Mouse (Mus musculus) kidney, embryonic 16.5 days (tissue): ENCODE measurements around the gene Camk2g. TPM values are rescaled to one million over a fixed set of nuclear protein-coding genes. Genes with fewer than 3 reads are reported as not detected.

ENCODE experiments used
- ATAC-seq: fragments of 200-750 bp; cut with Nextera tagmentation; 2 replicates; pipeline ENCODE4 v1.8.0; 2017; ENCODE audit warnings: moderate TSS enrichment; ENCODE audit not compliant: low FRiP score, low TSS enrichment
- H3K27ac ChIP-seq: fragments of 300-500 bp; sonication (generic); 2 replicates; pipeline ENCODE4 v1.5.1; 2014; ENCODE audit warnings: low read length
- H3K27me3 ChIP-seq: fragments of 300-500 bp; sonication (generic); 2 replicates; pipeline ENCODE4 v1.6.1; 2014; ENCODE audit warnings: low read length, control low read depth, mixed read lengths; ENCODE audit not compliant: insufficient read depth
- H3K36me3 ChIP-seq: fragments of 300-500 bp; sonication (generic); 2 replicates; pipeline ENCODE4 v1.6.1; 2014; ENCODE audit warnings: low read length, control low read depth, mixed read lengths; ENCODE audit not compliant: insufficient read depth
- H3K4me1 ChIP-seq: fragments of 300-500 bp; sonication (generic); 2 replicates; pipeline ENCODE4 v1.6.1; 2014; ENCODE audit warnings: low read length, control low read depth, mixed read lengths; ENCODE audit not compliant: insufficient read depth
- H3K4me2 ChIP-seq: fragments of 300-500 bp; sonication (generic); replicated peaks from 2 replicates; pipeline ENCODE4 v1.6.1; 2014; ENCODE audit warnings: low read depth, low read length
- H3K4me3 ChIP-seq: fragments of 300-500 bp; sonication (generic); 2 replicates; pipeline ENCODE4 v1.5.1; 2014; ENCODE audit warnings: mild to moderate bottlenecking, low read length
- H3K9ac ChIP-seq: fragments of 300-500 bp; sonication (generic); replicated peaks from 2 replicates; pipeline ENCODE4 v1.6.1; 2014; ENCODE audit warnings: low read length
- H3K9me3 ChIP-seq: fragments of 300-500 bp; sonication (generic); 2 replicates; pipeline ENCODE4 v1.6.1; 2016; ENCODE audit warnings: low read length, control low read depth
- WGBS: fragments of 180-500 bp; shearing (Covaris S2); extraction: QIAGEN DNeasy Blood & Tissue Kit; methylation state at CpG from one replicate; pipeline ENCODE4 v1.1.7; 2014; 5-methylcytosine and 5-hydroxymethylcytosine counted together
- polyA plus RNA-seq: library from polyadenylated mRNA; unstranded; fragments of >200 nt; fragmentation: Nextera tagmentation; extraction: Ambion mirVana; gene quantifications from 2 replicates; pipeline ENCODE4 v1.2.1, GENCODE M21; 2015

Camk2g gene
- polyA plus RNA-seq, 1 experiment from 2014 or later: 46.0 TPM

DNA sequence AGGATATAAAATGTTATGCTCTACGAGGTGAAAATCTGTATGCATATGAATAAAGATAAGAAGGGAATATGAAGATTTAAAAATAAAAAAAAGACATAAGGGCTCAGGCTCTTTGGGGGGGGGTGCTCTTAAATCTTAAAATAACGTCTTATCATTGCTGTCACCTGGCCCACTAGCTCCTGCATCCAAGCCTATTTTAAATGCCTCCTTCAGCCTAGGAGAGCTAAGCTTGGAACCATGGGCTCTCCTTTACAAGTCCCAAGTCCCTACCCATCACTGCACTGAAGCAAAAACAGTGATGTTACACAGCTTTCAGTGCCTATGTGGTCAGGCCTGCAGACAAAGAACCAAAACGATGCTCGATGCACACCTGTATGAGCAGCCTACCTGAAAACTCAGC is 4.3 kb downstream of the Camk2g start:
- H3K4me2 ChIP-seq: no peak overlapping the region
- no peak overlapping the region for H3K27ac ChIP-seq
- H3K9me3 ChIP-seq: no peaks in the 10 kb centered on the region
- ATAC-seq: no peak
- no peak overlapping the region for H3K9ac ChIP-seq
- H3K4me3 ChIP-seq: no peak overlapping the region
- H3K36me3 ChIP-seq: peaks cover 35% of the 10 kb centered on the region
- peaks cover 41% of the 10 kb centered on the region for H3K4me1 ChIP-seq
- H3K27me3 ChIP-seq: no peaks in the 10 kb centered on the region
- 91% methylated on average over 4 of the region's 4 CpGs for WGBS

- Histone ChIP-seq H3K4me1 (peaks cover 43% of the 10 kb centered on the region), H3K4me3 (no peak overlapping the region), H3K9ac (no peak overlapping the region), H3K27me3 (no peaks in the 10 kb centered on the region), H3K36me3 (peaks cover 49% of the 10 kb centered on the region), H3K27ac (no peak overlapping the region), H3K4me2 (no peak overlapping the region), H3K9me3 (no peaks in the 10 kb centered on the region)
- 89% methylated on average over 3 of the region's 3 CpGs for WGBS
- no peak for ATAC-seq
These were observed 5.7 kb downstream of the Camk2g start for GRCm38 (mm10) chr14:20788151-20788550.

- H3K36me3 ChIP-seq: peaks cover 46% of the 10 kb centered on the region
- H3K27me3 ChIP-seq: no peaks in the 10 kb centered on the region
- WGBS: 61% methylated on average over 4 of the region's 4 CpGs
- peaks cover 31% of the 10 kb centered on the region for H3K4me1 ChIP-seq
- 0 out of 2 replicates have a peak overlapping the region, but pooled peaks have one; percentile 17 for H3K9ac ChIP-seq
- H3K9me3 ChIP-seq: no peaks in the 10 kb centered on the region
- no peak overlapping the region for H3K4me2 ChIP-seq
- no peak overlapping the region for H3K4me3 ChIP-seq
- no peak; the same call in 1 of the 2 replicates for ATAC-seq
- peak overlapping the region; percentile 26; the same call in 1 of the 2 replicates for H3K27ac ChIP-seq
These were observed 7.3 kb downstream of the Camk2g start for GRCm38 (mm10) chr14:20786611-20787015.

DNA sequence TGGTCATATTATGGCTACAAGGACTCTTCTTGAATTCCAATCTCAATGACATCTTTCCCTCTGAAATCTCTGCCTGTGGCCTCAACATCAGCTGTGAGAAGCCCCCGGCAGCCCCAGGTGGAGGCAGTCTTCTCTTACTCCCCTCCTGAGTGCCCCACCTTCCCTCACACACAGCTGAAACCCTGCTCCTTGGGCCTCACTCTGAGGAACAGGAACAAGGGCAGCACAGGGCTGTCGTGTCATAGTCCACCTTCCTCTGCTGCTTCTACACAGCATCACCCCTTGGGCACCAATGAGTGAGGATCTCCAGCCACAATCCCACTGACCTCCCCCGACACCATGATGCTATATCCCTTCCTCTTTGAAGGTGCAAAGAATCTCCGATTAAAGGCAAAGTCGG is 7.9 kb downstream of the Camk2g start:
- H3K4me1 ChIP-seq: peaks cover 31% of the 10 kb centered on the region
- H3K9ac ChIP-seq: no peak overlapping the region
- peaks cover 44% of the 10 kb centered on the region for H3K36me3 ChIP-seq
- WGBS: 78% methylated on average over 5 of the region's 5 CpGs
- no peak overlapping the region for H3K4me3 ChIP-seq
- H3K9me3 ChIP-seq: no peaks in the 10 kb centered on the region
- no peak overlapping the region for H3K4me2 ChIP-seq
- no peak overlapping the region for H3K27ac ChIP-seq
- no peak for ATAC-seq
- no peaks in the 10 kb centered on the region for H3K27me3 ChIP-seq

DNA sequence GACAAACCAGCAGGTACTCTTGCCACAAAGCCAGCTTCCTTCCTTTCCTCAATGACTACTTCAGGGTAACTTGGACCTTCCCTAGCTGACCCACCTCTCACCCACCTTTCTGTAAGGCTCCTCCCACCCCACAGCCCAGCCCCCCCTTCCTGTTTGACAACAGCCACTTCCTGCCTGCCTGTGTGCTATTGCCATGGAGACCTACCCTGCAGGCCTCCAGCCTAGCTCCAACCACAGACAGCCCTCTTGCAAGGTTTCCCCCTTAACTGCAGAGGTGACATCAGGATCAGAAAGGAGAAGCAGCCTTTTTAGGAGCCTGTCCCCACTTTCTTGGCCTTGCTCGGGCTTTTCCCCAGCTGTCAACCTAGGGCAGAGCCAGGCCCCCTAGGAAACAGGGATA is 8.7 kb downstream of the Camk2g start:
- WGBS: 69% methylated on average over 1 of the region's 1 CpGs

DNA sequence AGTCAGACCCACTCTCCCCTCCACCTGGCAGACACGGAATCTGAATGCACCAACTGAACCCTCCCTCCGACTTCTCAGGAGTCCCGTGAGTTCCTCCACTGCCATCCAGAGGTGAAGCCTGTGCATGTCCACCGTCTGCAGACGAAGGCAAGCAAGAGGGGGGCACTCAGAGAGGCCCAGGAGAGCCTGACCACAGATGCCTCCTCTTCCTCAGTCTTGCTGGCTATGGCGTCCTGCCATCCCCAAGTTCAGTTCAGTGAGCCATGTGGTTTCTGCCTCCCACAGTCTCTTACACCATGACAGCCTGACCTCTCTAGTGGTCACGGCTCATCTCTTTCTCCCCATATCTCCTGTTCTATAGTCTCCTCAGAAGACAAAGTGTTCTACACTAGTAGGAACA is 9.2 kb downstream of the Camk2g start:
- Histone ChIP-seq H3K36me3 (peaks cover 37% of the 10 kb centered on the region), H3K9ac (no peak overlapping the region), H3K4me2 (no peak overlapping the region), H3K4me3 (no peak overlapping the region), H3K27ac (0 out of 2 replicates have a peak overlapping the region, but pooled peaks have one; percentile 45), H3K9me3 (no peaks in the 10 kb centered on the region), H3K4me1 (peaks cover 31% of the 10 kb centered on the region), H3K27me3 (no peaks in the 10 kb centered on the region)
- WGBS: 57% methylated on average over 7 of the region's 7 CpGs
- peak; percentile 35; the same call in 1 of the 2 replicates for ATAC-seq

More for the DNA sequence above, 8.7 kb downstream of the Camk2g start:
- Histone ChIP-seq H3K36me3 (peaks cover 39% of the 10 kb centered on the region), H3K4me1 (peaks cover 31% of the 10 kb centered on the region), H3K4me3 (no peak overlapping the region), H3K27me3 (no peaks in the 10 kb centered on the region), H3K4me2 (no peak overlapping the region; the same call in 1 of the 2 replicates), H3K27ac (peak overlapping the region; percentile 45; the same call in 1 of the 2 replicates), H3K9ac (no peak overlapping the region), H3K9me3 (no peaks in the 10 kb centered on the region)
- ATAC-seq: peak; percentile 60; the same call in 1 of the 2 replicates

- H3K9ac ChIP-seq: no peak overlapping the region
- H3K9me3 ChIP-seq: no peaks in the 10 kb centered on the region
- H3K4me3 ChIP-seq: no peak overlapping the region
- ATAC-seq: no peak
- WGBS: 91% methylated on average over 6 of the region's 6 CpGs
- H3K4me1 ChIP-seq: peaks cover 31% of the 10 kb centered on the region
- H3K4me2 ChIP-seq: no peak overlapping the region
- H3K27me3 ChIP-seq: no peaks in the 10 kb centered on the region
- no peak overlapping the region for H3K27ac ChIP-seq
- H3K36me3 ChIP-seq: peaks cover 34% of the 10 kb centered on the region
These were observed 10.4 kb downstream of the Camk2g start for GRCm38 (mm10) chr14:20783526-20783925.

DNA sequence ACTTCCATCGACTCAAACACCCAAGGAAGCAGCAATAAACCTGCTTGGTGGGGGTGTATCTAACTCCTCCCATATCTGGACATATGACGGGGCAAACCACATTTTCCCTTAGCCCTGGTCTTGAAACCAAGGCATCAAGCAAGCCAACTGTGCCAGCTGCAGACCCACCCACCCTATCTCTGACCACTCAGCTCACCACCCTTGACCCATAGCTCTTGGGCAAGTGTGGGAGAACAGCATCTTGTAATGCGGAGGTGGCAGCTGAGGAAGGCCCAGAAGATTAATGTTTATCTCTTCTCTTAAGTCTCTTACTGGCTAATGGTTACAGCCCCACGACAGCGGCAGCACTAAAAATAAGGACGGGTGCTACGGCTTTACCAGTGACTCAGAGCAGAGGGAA is 11.0 kb downstream of the Camk2g start:
- ATAC-seq: no peak
- Histone ChIP-seq H3K4me1 (peaks cover 30% of the 10 kb centered on the region), H3K4me3 (no peak overlapping the region), H3K9ac (no peak overlapping the region), H3K4me2 (no peak overlapping the region), H3K27ac (no peak overlapping the region), H3K36me3 (peaks cover 39% of the 10 kb centered on the region), H3K27me3 (no peaks in the 10 kb centered on the region), H3K9me3 (no peaks in the 10 kb centered on the region)
- WGBS: 76% methylated on average over 7 of the region's 7 CpGs

- Histone ChIP-seq H3K27me3 (no peaks in the 10 kb centered on the region), H3K27ac (no peak overlapping the region), H3K4me2 (no peak overlapping the region), H3K9me3 (no peaks in the 10 kb centered on the region), H3K4me3 (no peak overlapping the region), H3K9ac (no peak overlapping the region), H3K4me1 (peaks cover 21% of the 10 kb centered on the region), H3K36me3 (peaks cover 43% of the 10 kb centered on the region)
- no peak for ATAC-seq
- WGBS: 84% methylated on average over 8 of the region's 8 CpGs
These were observed 13.7 kb downstream of the Camk2g start for GRCm38 (mm10) chr14:20780217-20780616.

DNA sequence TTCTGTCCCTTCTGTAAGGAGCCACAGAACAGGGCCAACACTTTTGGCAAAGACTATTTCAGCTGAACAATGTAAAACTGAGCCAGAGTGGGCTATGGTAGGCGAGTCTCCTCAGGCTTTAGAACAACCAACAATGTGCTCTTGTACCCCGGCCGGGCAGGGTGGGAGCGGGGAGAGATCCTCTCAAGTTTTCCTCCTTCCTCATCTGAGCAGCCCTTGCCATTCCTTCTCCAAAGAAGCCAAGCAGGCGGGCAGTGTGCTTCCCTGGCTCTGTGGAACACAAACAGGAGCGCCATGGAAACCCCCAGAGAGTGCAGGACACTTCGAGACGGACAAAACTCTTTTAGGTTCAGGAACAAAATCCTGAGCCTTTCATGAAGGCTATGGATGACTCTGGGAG is 15.4 kb downstream of the Camk2g start:
- Histone ChIP-seq H3K9ac (no peak overlapping the region), H3K36me3 (peaks cover 31% of the 10 kb centered on the region), H3K4me2 (no peak overlapping the region), H3K4me3 (no peak overlapping the region), H3K9me3 (no peaks in the 10 kb centered on the region), H3K27me3 (no peaks in the 10 kb centered on the region), H3K27ac (no peak overlapping the region), H3K4me1 (peaks cover 25% of the 10 kb centered on the region)
- WGBS: 91% methylated on average over 8 of the region's 8 CpGs
- ATAC-seq: no peak
